Mouse (Mus musculus): Measurements from ENCODE around the gene Gng2.
A peak's percentile ranks its signal among the peaks of the same experiment; 100 is the strongest.

Gene Gng2

DNA sequence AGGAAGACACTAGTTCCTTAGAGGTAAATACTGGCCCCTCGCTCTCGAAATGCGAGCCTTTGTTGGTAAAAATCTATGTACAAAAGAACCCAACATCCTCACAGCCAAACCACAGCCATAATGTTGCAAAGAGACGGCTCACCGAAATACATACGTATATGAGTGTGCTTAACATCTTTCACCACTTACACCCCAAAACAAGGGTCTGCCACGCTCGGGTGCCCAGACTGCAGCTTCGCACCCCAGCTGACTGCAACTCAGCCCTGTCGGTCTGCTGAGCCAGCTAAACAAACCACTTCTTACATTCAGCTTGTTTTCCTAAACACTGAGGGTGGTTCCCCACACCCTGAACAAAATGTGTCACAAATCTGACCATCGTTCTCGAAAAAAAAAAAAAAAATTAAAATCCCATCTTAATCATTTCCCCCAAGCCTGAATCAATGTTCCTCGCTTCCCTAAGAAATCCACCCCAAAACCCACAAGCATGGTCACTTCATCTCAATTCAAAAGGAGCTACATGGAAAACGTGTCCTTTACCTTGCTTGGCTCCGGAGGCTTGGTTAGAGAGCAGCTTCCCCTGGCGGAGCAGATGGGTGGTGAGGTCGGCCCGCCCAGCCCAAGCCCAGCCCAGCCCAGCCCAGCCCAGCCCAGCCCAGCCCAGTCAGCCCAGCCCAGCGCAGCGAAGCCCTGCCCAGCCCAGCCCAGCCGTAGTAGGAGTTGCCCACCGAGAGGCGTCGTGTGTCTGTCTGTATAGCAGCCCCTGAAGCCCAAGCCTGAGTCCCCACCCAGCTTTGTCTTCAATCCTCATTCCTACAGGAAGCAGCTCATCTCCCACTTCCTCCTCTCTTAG is 781 bp downstream of the Gng2 start:
- DNase-seq (ENCODE audit: low spot score in 2 of 2), result peak; percentile 61 to 81

GRCm38 (mm10) chr14:19974978-19975493 is 2.4 kb downstream of the Gng2 start:
- peak in 1 of 2 experiments; percentile 31 for DNase-seq (ENCODE audit: low spot score in 2 of 2)

GRCm38 (mm10) chr14:19974429-19974828 is 3.0 kb downstream of the Gng2 start:
- no peak for DNase-seq (ENCODE audit: low spot score in 2 of 2)

DNA sequence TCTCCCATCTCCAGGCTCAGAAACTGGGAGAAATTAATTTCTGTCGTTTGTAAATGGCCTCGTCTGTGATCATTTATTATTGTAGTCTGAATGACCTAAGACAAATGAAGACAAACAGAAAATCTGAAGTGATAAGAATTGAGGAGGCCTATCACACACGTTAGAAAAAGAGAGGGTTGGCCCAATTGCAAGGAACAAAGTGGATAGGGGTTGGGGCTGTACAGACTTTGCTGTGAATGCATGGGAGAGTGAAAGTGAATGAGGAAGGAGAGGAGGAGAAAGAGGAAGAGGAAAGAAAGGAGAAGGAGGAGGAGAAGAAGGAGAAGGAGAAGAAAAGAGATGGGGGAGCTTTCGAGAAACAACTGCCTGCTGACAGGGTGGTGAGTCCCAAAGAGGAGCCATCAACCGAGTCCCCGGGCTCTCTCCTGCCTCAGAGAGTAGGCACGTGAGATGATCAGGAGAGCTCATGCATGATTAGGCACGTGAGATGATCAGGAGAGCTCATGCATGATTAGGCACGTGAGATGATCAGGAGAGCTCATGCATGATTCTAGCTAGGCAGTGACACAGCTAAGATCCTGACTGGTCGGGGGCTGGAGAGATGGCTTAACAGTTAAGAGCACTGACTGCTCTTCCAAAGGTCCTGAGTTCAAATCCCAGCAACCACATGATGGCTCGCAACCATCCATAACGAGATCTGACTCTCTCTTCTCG is 5.0 kb downstream of the Gng2 start:
- no peak for DNase-seq (ENCODE audit: low spot score in 2 of 2)

DNA sequence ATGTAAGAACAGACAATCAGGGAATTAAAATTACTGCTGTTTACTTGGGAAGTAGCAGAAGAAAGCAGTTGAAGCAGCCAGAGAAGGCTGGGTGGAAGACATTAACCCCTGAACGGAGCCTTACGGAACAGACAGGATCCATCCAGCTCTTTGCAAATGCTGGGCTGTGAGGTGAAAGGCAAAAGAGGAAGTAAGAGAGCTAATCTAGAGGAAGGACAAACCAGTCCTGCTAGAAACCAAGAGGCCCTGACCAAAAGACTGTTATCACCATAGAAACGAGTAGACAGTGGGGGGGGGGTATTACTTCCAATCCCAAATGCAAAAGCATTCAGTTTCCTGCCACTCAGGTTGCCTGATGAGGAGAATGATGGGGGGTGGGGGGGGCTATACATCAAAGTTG is 6.6 kb downstream of the Gng2 start:
- DNase-seq (ENCODE audit: low spot score in 2 of 2), result no peak

- no peak for DNase-seq (ENCODE audit: low spot score in 2 of 2)
Measured at GRCm38 (mm10) chr14:19970106-19970785, 7.2 kb downstream of the Gng2 start.

- no peak for DNase-seq (ENCODE audit: low spot score in 2 of 2)
Measured at GRCm38 (mm10) chr14:19969566-19969965, 7.9 kb downstream of the Gng2 start.

DNA sequence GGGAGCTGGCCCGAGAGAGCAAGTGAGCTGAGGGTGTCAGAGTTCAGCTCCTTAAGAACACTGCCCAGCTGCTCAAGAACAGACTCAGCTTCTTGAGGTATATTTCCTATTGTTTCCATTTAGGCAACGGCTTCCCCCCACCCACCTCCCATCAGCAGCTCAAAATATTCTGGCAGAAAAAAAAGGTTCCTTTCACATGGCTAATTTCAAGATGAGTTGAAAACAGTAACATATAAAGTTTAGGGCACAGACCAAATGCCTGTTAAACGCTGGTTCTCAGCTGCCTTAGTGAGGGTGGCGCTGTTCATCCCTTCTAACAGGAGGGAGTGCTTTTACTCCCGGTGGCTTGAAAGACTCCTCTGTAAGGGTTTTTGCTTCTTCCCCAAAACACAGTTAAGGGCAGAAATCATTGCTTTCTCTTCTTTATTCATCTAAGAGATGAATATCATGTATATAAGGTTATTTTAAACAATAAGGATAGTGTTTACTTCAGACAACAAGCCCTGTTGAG is 8.4 kb downstream of the Gng2 start:
- no peak for DNase-seq (ENCODE audit: low spot score in 2 of 2)

- peak in 1 of 2 experiments; percentile 65 for DNase-seq (ENCODE audit: low spot score in 2 of 2)
Measured at GRCm38 (mm10) chr14:19968321-19969010, 9.0 kb downstream of the Gng2 start.

DNA sequence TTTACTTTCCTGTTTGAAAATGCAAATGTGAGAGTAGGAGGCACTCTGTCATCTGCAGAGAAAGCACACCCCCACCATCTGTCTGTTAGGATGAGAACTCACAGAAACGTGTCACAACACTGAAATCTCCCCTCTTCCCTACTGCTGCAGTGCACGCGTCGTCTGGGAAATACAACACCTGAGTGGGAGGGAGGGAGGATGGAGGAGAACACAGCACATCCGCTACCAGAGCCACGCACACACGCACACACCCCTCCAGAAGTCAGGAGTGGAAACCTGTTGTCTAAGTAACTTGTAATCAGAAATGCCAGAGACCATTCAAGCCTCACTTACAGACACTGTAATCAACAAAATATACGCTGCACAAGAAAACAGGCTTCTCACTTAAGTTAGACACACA is 9.9 kb downstream of the Gng2 start:
- no peak for DNase-seq (ENCODE audit: low spot score in 2 of 2)

GRCm38 (mm10) chr14:19963961-19964505 is 13.4 kb downstream of the Gng2 start:
- DNase-seq (ENCODE audit: low spot score in 2 of 2), result no peak

- no peak for DNase-seq (ENCODE audit: low spot score in 2 of 2)
Measured at GRCm38 (mm10) chr14:19961924-19962915, 15.2 kb downstream of the Gng2 start.

DNA sequence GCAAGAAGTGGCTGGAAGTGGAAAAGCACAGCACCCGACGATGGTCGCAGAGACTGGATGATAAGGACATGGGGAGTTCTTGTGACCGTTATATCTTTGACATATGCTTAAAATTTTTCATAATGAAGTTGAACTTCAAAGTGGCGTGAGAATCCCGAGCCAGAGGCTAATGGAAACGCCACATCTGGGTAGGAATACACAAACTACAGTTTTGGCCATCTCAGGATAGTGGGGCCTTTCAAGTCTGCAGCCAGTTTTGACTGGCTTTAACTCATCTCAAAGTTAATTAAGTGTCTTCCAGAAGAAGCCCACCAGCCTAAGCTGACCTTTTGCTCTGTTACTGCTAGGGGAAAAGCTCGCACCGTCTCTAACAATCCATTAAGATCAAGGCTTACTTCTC is 17.6 kb downstream of the Gng2 start:
- no peak for DNase-seq (ENCODE audit: low spot score in 2 of 2)

- no peak for DNase-seq (ENCODE audit: low spot score in 2 of 2)
Measured at GRCm38 (mm10) chr14:19955077-19955476, 22.4 kb downstream of the Gng2 start.

- no peak for DNase-seq (ENCODE audit: low spot score in 2 of 2)
Measured at GRCm38 (mm10) chr14:19950812-19951211, 26.6 kb downstream of the Gng2 start.

DNA sequence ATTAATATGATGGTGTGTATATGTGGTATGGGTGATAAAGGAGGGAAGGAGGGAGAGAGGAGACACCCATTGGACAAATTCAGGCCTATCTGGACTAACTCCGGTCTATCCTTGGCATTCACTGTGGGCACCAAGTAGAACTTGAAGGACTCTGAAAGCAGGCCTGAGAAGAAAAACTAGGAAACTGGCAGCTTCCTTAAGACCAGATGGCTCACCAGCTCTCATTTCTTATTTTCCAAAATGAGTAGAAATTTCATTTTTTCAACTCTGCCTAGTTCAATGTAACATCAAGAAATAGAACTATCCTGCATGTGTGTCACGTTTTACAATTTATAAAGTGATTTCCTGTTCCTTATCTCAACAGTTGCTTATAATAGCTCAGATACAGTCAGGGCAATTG is 28.0 kb downstream of the Gng2 start:
- DNase-seq (ENCODE audit: low spot score in 2 of 2), result no peak

- no peak for DNase-seq (ENCODE audit: low spot score in 2 of 2)
Measured at GRCm38 (mm10) chr14:19946221-19946620, 31.2 kb downstream of the Gng2 start.

- DNase-seq (ENCODE audit: low spot score in 2 of 2), result no peak
Measured at GRCm38 (mm10) chr14:19942732-19943131, 34.7 kb downstream of the Gng2 start.

DNA sequence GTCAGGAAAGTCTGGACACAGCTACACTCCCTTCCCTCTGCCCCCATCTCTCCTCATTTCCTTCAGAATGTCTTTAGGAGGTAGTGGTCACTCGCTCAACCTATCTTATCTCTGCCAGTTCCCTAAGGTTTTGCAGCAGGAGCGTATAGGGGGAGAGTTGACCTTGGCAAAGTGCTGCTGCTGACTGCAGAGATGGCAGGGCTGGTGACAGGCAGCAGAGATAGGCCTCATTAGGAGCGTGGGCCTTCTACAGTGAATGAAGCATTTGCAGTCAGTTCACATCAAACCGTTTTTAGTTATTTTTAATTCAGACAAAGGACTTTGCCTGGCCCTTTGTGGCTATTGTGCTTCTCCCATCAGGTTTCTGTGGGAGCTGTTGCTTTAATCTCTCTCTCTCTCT is 35.1 kb downstream of the Gng2 start:
- DNase-seq (ENCODE audit: low spot score in 2 of 2), result no peak

DNA sequence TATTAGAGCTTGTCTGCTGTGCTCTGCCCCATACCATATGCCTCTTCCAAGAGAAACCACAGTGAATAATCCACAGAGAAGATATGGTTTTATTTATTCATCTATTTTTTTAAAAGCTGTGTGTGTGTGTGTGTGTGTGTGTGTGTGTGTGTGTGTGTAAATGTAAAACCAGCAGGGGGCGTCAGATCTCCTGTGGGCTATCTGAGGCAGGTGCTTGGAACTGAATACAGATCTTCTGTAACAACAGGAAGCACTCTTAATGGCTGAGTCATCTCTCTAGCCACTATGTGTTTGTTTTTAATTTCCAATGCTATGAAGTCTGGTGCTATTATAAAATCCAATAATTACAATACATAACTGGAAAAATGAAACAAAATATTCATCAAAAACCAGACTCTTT is 37.4 kb downstream of the Gng2 start:
- DNase-seq (ENCODE audit: low spot score in 2 of 2), result no peak
